Mouse (Mus musculus) kidney, postnatal 0 days (tissue): Measurements from ENCODE around the gene Elp1. TPM values are rescaled to one million over a fixed set of nuclear protein-coding genes. Genes with fewer than 3 reads are reported as not detected.
A peak's percentile ranks its signal among the peaks of the same experiment; 100 is the strongest.

Experiments used
- ATAC-seq: fragments of 200-750 bp; cut with Nextera tagmentation; replicated peaks from 2 replicates; pipeline ENCODE4 v1.8.0; 2017; ENCODE audit warnings: low read depth, moderate number of reproducible peaks, moderate TSS enrichment, moderate library complexity; ENCODE audit not compliant: low FRiP score
- DNase-seq: peaks from one replicate; pipeline ENCODE4 v3.0.0-alpha.2; 2016; ENCODE audit warnings: low spot score
- H3K27ac ChIP-seq: fragments of 300-500 bp; sonication (generic); 2 replicates; pipeline ENCODE4 v1.5.1; 2014; ENCODE audit warnings: mild to moderate bottlenecking
- H3K27me3 ChIP-seq: fragments of 300-500 bp; sonication (generic); 2 replicates; pipeline ENCODE4 v1.6.1; 2014; ENCODE audit warnings: low read length, mixed read lengths; ENCODE audit not compliant: insufficient read depth
- H3K36me3 ChIP-seq: fragments of 300-500 bp; sonication (generic); 2 replicates; pipeline ENCODE4 v1.6.1; 2014; ENCODE audit warnings: low read length, mixed read lengths; ENCODE audit not compliant: insufficient read depth
- H3K4me1 ChIP-seq: fragments of 300-500 bp; sonication (generic); replicated peaks from 2 replicates; pipeline ENCODE4 v1.6.1; 2014; ENCODE audit warnings: antibody characterized with exemption, low read length, mixed read lengths; ENCODE audit not compliant: insufficient read depth
- H3K4me2 ChIP-seq: fragments of 300-500 bp; sonication (generic); 2 replicates; pipeline ENCODE4 v1.6.1; 2014; ENCODE audit warnings: mild to moderate bottlenecking, low read length, moderate library complexity, mixed read lengths
- H3K4me3 ChIP-seq: fragments of 300-500 bp; sonication (generic); replicated peaks from 2 replicates; pipeline ENCODE4 v1.5.1; 2014; ENCODE audit warnings: low read depth, low read length
- H3K9ac ChIP-seq: fragments of 300-500 bp; sonication (generic); 2 replicates; pipeline ENCODE4 v1.6.1; 2014; ENCODE audit warnings: low read depth, low read length
- H3K9me3 ChIP-seq: fragments of 300-500 bp; sonication (generic); replicated peaks from 2 replicates; pipeline ENCODE4 v1.6.1; 2016; ENCODE audit warnings: low read length, inconsistent platforms, mixed read lengths
- CTCF ChIP-seq: IDR thresholded peaks from 2 replicates; pipeline ENCODE4 v1.5.1; 2016; ENCODE audit warnings: antibody characterized with exemption, low read depth, mild to moderate bottlenecking, moderate library complexity
- WGBS: fragments of 180-500 bp; shearing (Covaris S2); extraction: QIAGEN DNeasy Blood & Tissue Kit; methylation state at CpG from one replicate; pipeline ENCODE4 v1.1.7; 2014; 5-methylcytosine and 5-hydroxymethylcytosine counted together
- polyA plus RNA-seq: library from polyadenylated mRNA; unstranded; fragments of >200 nt; fragmentation: Nextera tagmentation; extraction: Ambion mirVana; gene quantifications from 2 replicates; pipeline ENCODE4 v1.2.1, GENCODE M21; 2015

Elp1 gene
- polyA plus RNA-seq, 1 experiment from 2014 or later, result 24.9 TPM

- Histone ChIP-seq H3K9me3 (no peaks in the 10 kb centered on the region), H3K4me3 (no peak overlapping the region), H3K4me1 (no peaks in the 10 kb centered on the region), H3K9ac (no peak overlapping the region), H3K27me3 (no peaks in the 10 kb centered on the region), H3K27ac (no peak overlapping the region), H3K36me3 (peaks cover 6% of the 10 kb centered on the region; the same call in 1 of the 2 replicates), H3K4me2 (no peak overlapping the region)
- WGBS, result 91% methylated on average over 2 of the region's 2 CpGs
- DNase-seq, result no peak
- peak; percentile 33 for TF ChIP-seq CTCF
- no peak for ATAC-seq
Observed at GRCm38 (mm10) chr4:56843963-56844362, 41.8 kb upstream of the Elp1 start.

- Histone ChIP-seq H3K4me1 (no peaks in the 10 kb centered on the region), H3K9ac (no peak overlapping the region), H3K36me3 (peaks cover 6% of the 10 kb centered on the region; the same call in 1 of the 2 replicates), H3K9me3 (no peaks in the 10 kb centered on the region), H3K27ac (no peak overlapping the region), H3K4me2 (no peak overlapping the region), H3K27me3 (no peaks in the 10 kb centered on the region), H3K4me3 (no peak overlapping the region)
- no peak for TF ChIP-seq CTCF
- ATAC-seq (no peak), DNase-seq (no peak)
- WGBS, result 60% methylated on average over 7 of the region's 7 CpGs
Observed at GRCm38 (mm10) chr4:56842501-56842900, 40.4 kb upstream of the Elp1 start.

GRCm38 (mm10) chr4:56840297-56840696 lies 38.2 kb upstream of the Elp1 start:
- 67% methylated on average over 3 of the region's 3 CpGs for WGBS
- no peak overlapping the region for H3K27ac ChIP-seq
- no peaks in the 10 kb centered on the region for H3K27me3 ChIP-seq
- peaks cover 6% of the 10 kb centered on the region; the same call in 1 of the 2 replicates for H3K36me3 ChIP-seq
- H3K4me1 ChIP-seq, result no peaks in the 10 kb centered on the region
- no peak for TF ChIP-seq CTCF
- DNase-seq (peak; percentile 55), ATAC-seq (no peak)
- no peaks in the 10 kb centered on the region for H3K9me3 ChIP-seq
- H3K4me3 ChIP-seq, result no peak overlapping the region
- H3K4me2 ChIP-seq, result no peak overlapping the region
- no peak overlapping the region for H3K9ac ChIP-seq

DNA sequence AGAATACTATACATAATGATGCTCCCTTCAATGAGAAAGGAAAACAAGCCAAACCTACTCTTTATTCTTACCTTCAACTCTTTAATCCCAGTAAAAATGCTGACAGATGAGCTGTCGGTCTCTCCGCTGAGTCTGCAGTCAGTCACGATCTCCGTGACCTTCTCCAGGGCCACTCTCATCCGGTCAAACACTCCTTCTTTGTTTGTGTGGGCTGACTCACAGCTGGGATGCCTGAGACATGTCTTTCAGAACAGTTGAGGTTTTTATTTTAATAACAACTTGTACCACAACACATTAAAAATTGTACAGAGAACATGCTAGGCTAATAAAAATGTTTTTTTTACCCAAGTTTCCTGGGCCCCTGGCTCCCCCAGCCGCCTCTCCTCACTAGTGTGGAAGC lies 35.5 kb upstream of the Elp1 start:
- H3K36me3 ChIP-seq, result peaks cover 10% of the 10 kb centered on the region; the same call in 1 of the 2 replicates
- no peaks in the 10 kb centered on the region for H3K9me3 ChIP-seq
- DNase-seq (no peak), ATAC-seq (no peak)
- H3K27ac ChIP-seq, result no peak overlapping the region
- H3K4me2 ChIP-seq, result no peak overlapping the region
- no peaks in the 10 kb centered on the region for H3K27me3 ChIP-seq
- no peak overlapping the region for H3K4me3 ChIP-seq
- 53% methylated on average over 6 of the region's 6 CpGs for WGBS
- H3K4me1 ChIP-seq, result no peaks in the 10 kb centered on the region
- no peak for TF ChIP-seq CTCF
- H3K9ac ChIP-seq, result no peak overlapping the region

GRCm38 (mm10) chr4:56831998-56832397 lies 29.9 kb upstream of the Elp1 start:
- Histone ChIP-seq H3K9ac (no peak overlapping the region), H3K27ac (peak overlapping the region; percentile 31; the same call in 1 of the 2 replicates), H3K27me3 (no peaks in the 10 kb centered on the region), H3K4me1 (peaks cover 11% of the 10 kb centered on the region), H3K36me3 (0 out of 2 replicates have a peak, but pooled peaks cover 12% of the 10 kb centered on the region), H3K4me2 (no peak overlapping the region), H3K4me3 (no peak overlapping the region), H3K9me3 (no peaks in the 10 kb centered on the region)
- DNase-seq, result no peak
- ATAC-seq, result no peak; the same call in 1 of the 2 replicates
- no peak for TF ChIP-seq CTCF
- 36% methylated on average over 7 of the region's 7 CpGs for WGBS

- no peak overlapping the region for H3K9ac ChIP-seq
- DNase-seq (no peak), ATAC-seq (no peak)
- H3K9me3 ChIP-seq, result no peaks in the 10 kb centered on the region
- no peak overlapping the region; the same call in 1 of the 2 replicates for H3K4me2 ChIP-seq
- H3K27ac ChIP-seq, result 0 out of 2 replicates have a peak overlapping the region, but pooled peaks have one; percentile 42
- no peak overlapping the region for H3K4me3 ChIP-seq
- H3K4me1 ChIP-seq, result peaks cover 11% of the 10 kb centered on the region
- H3K36me3 ChIP-seq, result 0 out of 2 replicates have a peak, but pooled peaks cover 13% of the 10 kb centered on the region
- 37% methylated on average over 13 of the region's 13 CpGs for WGBS
- H3K27me3 ChIP-seq, result no peaks in the 10 kb centered on the region
- TF ChIP-seq CTCF, result no peak
Observed at GRCm38 (mm10) chr4:56831013-56831609, 29.0 kb upstream of the Elp1 start.
